Mouse (Mus musculus): Measurements from ENCODE around the gene Ino80e.

DNA sequence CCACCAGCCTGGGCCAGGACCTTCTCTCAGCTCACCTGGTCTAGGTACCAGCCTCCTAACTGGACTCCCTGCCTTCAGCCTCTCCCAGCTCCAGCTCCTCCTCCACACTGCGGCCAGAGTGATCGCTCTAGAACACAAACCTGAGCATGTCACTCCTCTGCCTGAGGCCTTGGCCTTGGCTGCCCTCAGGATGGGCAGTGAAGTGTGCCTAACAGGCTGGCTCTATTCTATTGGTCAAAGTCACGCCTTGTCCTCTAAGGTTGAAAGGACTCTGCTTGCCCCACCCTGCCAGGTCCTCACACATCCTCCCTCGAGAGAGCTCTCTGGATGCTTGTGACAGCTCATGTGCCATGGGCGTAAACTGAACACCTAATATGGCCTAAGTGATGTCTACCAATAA lies 8.7 kb downstream of the Ino80e start:
- TF ChIP-seq POLR2A (IDR thresholded peaks at IDR 0.05; ENCODE audit: control insufficient read depth, low read depth, low read length): no peak
- no peak for TF ChIP-seq CTCF (IDR thresholded peaks at IDR 0.05; ENCODE audit: control insufficient read depth, insufficient read depth, insufficient replicate concordance, low read depth, low read length)
